Mouse (Mus musculus): Measurements from ENCODE around the gene Rnf149. TPM values are rescaled to one million over a fixed set of nuclear protein-coding genes. Genes with fewer than 3 reads are reported as not detected.

Gene Rnf149
- polyA plus RNA-seq, 1 experiment from 2014 or later = 16.0 TPM

- H3K27me3 ChIP-seq = no peaks in the 10 kb centered on the region
- H3K9me3 ChIP-seq (replicated peaks) = no peaks in the 10 kb centered on the region
- H3K9ac ChIP-seq = peak overlapping the region; percentile 81
- under 1% methylated on average over 86 of the region's 88 CpGs for WGBS (ENCODE audit: insufficient replicate concordance)
- H3K27ac ChIP-seq (replicated peaks) = peak overlapping the region; percentile 87
- peak overlapping the region; percentile 86 for H3K4me3 ChIP-seq (replicated peaks)
- no peaks in the 10 kb centered on the region for H3K36me3 ChIP-seq (replicated peaks)
- peaks cover 57% of the 10 kb centered on the region for H3K4me1 ChIP-seq (replicated peaks)
- peak overlapping the region; percentile 98 for H3K4me2 ChIP-seq
- ATAC-seq (ENCODE audit: insufficient read depth) = peak; percentile 51
Measured at GRCm38 (mm10) chr1:39576431-39577243, 568 bp downstream of the Rnf149 start.

GRCm38 (mm10) chr1:39575778-39576375 is 1.3 kb downstream of the Rnf149 start:
- no peak for ATAC-seq (ENCODE audit: insufficient read depth)
- peak overlapping the region; percentile 86 for H3K4me3 ChIP-seq (replicated peaks)
- no peaks in the 10 kb centered on the region for H3K27me3 ChIP-seq
- no peaks in the 10 kb centered on the region for H3K9me3 ChIP-seq (replicated peaks)
- H3K36me3 ChIP-seq (replicated peaks) = 0 out of 2 replicates have a peak, but pooled peaks cover 2% of the 10 kb centered on the region
- H3K4me1 ChIP-seq (replicated peaks) = peaks cover 63% of the 10 kb centered on the region
- peak overlapping the region; percentile 87 for H3K27ac ChIP-seq (replicated peaks)
- peak overlapping the region; percentile 81 for H3K9ac ChIP-seq
- peak overlapping the region; percentile 98 for H3K4me2 ChIP-seq
- 2% methylated on average over 8 of the region's 8 CpGs for WGBS (ENCODE audit: insufficient replicate concordance)

DNA sequence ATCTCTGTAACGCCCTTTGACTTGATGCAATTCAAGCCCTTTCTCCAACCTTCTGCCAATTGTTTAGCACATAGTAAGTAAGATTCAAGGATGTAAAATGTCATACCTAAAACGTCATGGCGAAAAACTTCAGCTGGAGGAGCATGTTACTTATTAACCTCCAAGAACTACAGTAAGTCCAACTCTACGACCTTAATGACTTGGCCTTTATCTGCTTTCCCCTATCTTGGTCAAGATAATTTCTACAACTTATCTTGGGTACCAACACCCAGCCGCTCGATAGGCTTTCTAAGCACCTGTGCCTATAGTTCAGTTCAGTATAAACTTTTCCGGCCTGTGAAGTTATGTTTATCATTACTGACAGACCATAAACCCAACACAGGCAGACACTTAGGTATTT is 3.3 kb downstream of the Rnf149 start:
- Histone ChIP-seq H3K4me1 (replicated peaks) (peaks cover 56% of the 10 kb centered on the region), H3K27me3 (no peaks in the 10 kb centered on the region), H3K9ac (no peak overlapping the region), H3K27ac (replicated peaks) (no peak overlapping the region), H3K4me2 (no peak overlapping the region), H3K36me3 (replicated peaks) (0 out of 2 replicates have a peak, but pooled peaks cover 7% of the 10 kb centered on the region), H3K9me3 (replicated peaks) (no peaks in the 10 kb centered on the region), H3K4me3 (replicated peaks) (no peak overlapping the region)
- ATAC-seq (ENCODE audit: insufficient read depth) = no peak
- WGBS (ENCODE audit: insufficient replicate concordance) = 48% methylated on average over 7 of the region's 7 CpGs

GRCm38 (mm10) chr1:39571653-39572052 is 5.6 kb downstream of the Rnf149 start:
- Histone ChIP-seq H3K4me2 (no peak overlapping the region), H3K4me1 (replicated peaks) (peaks cover 44% of the 10 kb centered on the region)
- ATAC-seq (ENCODE audit: insufficient read depth) = no peak

GRCm38 (mm10) chr1:39568079-39568478 is 9.1 kb downstream of the Rnf149 start:
- H3K9me3 ChIP-seq (replicated peaks) = no peaks in the 10 kb centered on the region
- H3K4me2 ChIP-seq = no peak overlapping the region
- ATAC-seq (ENCODE audit: insufficient read depth) = no peak
- H3K4me1 ChIP-seq (replicated peaks) = peaks cover 12% of the 10 kb centered on the region; the same call in 1 of the 2 replicates
- H3K27me3 ChIP-seq = no peaks in the 10 kb centered on the region
- H3K36me3 ChIP-seq (replicated peaks) = peaks cover 13% of the 10 kb centered on the region; the same call in 1 of the 2 replicates
- no peak overlapping the region for H3K9ac ChIP-seq
- no peak overlapping the region for H3K27ac ChIP-seq (replicated peaks)
- no peak overlapping the region for H3K4me3 ChIP-seq (replicated peaks)

More at GRCm38 (mm10) chr1:39571653-39572052, 5.6 kb downstream of the Rnf149 start:
- Histone ChIP-seq H3K9me3 (replicated peaks) (no peaks in the 10 kb centered on the region), H3K27ac (replicated peaks) (0 out of 2 replicates have a peak overlapping the region, but pooled peaks have one; percentile 7), H3K27me3 (no peaks in the 10 kb centered on the region), H3K36me3 (replicated peaks) (0 out of 2 replicates have a peak, but pooled peaks cover 7% of the 10 kb centered on the region), H3K4me3 (replicated peaks) (no peak overlapping the region), H3K9ac (no peak overlapping the region)
- 45% methylated on average over 6 of the region's 6 CpGs for WGBS (ENCODE audit: insufficient replicate concordance)

- Histone ChIP-seq H3K36me3 (replicated peaks) (peaks cover 18% of the 10 kb centered on the region; the same call in 1 of the 2 replicates), H3K4me1 (replicated peaks) (no peaks in the 10 kb centered on the region), H3K27ac (replicated peaks) (no peak overlapping the region), H3K27me3 (no peaks in the 10 kb centered on the region), H3K4me2 (no peak overlapping the region), H3K4me3 (replicated peaks) (no peak overlapping the region), H3K9me3 (replicated peaks) (no peaks in the 10 kb centered on the region), H3K9ac (no peak overlapping the region)
- 67% methylated on average over 3 of the region's 3 CpGs for WGBS (ENCODE audit: insufficient replicate concordance)
- ATAC-seq (ENCODE audit: insufficient read depth) = no peak
Measured at GRCm38 (mm10) chr1:39564603-39565002, 12.6 kb downstream of the Rnf149 start.

DNA sequence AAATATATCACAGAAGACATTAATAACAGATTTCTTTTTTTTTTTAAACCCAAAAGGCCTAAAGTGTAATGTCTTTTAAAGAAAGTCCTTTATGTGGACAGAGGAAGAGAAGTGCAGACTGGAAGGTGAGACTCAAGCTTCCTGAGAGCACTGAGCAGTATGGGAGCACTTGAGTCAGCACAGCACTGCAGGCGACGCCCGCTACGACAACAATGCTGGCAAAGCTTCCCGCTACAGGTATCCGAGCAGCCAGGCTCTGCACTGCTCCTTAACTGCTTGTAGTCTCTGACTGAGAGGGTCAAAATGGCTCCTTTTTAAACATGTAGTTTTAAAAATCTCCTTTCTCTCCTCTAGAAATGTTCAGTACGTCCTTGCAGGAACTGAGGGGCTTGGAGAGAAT is 14.0 kb downstream of the Rnf149 start:
- Histone ChIP-seq H3K27ac (replicated peaks) (no peak overlapping the region), H3K4me1 (replicated peaks) (no peaks in the 10 kb centered on the region), H3K9ac (no peak overlapping the region), H3K9me3 (replicated peaks) (no peaks in the 10 kb centered on the region), H3K27me3 (no peaks in the 10 kb centered on the region), H3K36me3 (replicated peaks) (peaks cover 22% of the 10 kb centered on the region; the same call in 1 of the 2 replicates), H3K4me2 (no peak overlapping the region), H3K4me3 (replicated peaks) (no peak overlapping the region)
- WGBS (ENCODE audit: insufficient replicate concordance) = 80% methylated on average over 7 of the region's 7 CpGs
- ATAC-seq (ENCODE audit: insufficient read depth) = no peak

- Histone ChIP-seq H3K27ac (replicated peaks) (no peak overlapping the region), H3K27me3 (no peaks in the 10 kb centered on the region), H3K4me2 (no peak overlapping the region), H3K9me3 (replicated peaks) (no peaks in the 10 kb centered on the region), H3K36me3 (replicated peaks) (peaks cover 31% of the 10 kb centered on the region), H3K4me3 (replicated peaks) (no peak overlapping the region), H3K9ac (no peak overlapping the region), H3K4me1 (replicated peaks) (no peaks in the 10 kb centered on the region)
- 52% methylated on average over 1 of the region's 1 CpGs for WGBS (ENCODE audit: insufficient replicate concordance)
- ATAC-seq (ENCODE audit: insufficient read depth) = no peak
Measured at GRCm38 (mm10) chr1:39561920-39562319, 15.3 kb downstream of the Rnf149 start.

DNA sequence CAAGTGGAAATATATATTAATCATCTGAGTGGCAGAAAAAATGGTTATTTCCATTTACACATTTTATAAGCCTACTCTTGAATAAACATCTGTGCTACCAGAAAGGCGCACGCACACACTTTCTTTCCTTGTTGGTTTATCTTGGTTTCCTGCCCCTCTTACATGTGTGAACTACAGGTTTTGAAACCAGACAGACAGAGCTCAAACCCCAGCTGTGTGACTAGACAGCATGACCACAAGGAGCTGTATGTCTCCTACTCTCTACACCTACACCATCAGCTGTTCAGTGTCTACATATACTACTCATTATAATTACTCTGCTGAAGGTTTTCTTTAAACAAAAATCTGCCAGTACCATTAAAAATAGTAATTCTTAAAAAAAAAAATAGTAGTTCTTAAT is 18.2 kb downstream of the Rnf149 start:
- Histone ChIP-seq H3K36me3 (replicated peaks) (peaks cover 46% of the 10 kb centered on the region), H3K4me2 (no peak overlapping the region), H3K4me3 (replicated peaks) (no peak overlapping the region), H3K27ac (replicated peaks) (no peak overlapping the region), H3K4me1 (replicated peaks) (no peaks in the 10 kb centered on the region), H3K9ac (no peak overlapping the region), H3K9me3 (replicated peaks) (no peaks in the 10 kb centered on the region), H3K27me3 (no peaks in the 10 kb centered on the region)
- 88% methylated on average over 2 of the region's 2 CpGs for WGBS (ENCODE audit: insufficient replicate concordance)
- ATAC-seq (ENCODE audit: insufficient read depth) = no peak

GRCm38 (mm10) chr1:39555556-39556415 is 21.4 kb downstream of the Rnf149 start:
- 61% methylated on average over 9 of the region's 9 CpGs for WGBS (ENCODE audit: insufficient replicate concordance)
- H3K4me1 ChIP-seq (replicated peaks) = no peaks in the 10 kb centered on the region
- ATAC-seq (ENCODE audit: insufficient read depth) = no peak

GRCm38 (mm10) chr1:39549831-39550230 is 27.4 kb downstream of the Rnf149 start:
- Histone ChIP-seq H3K4me2 (no peak overlapping the region), H3K4me3 (replicated peaks) (no peak overlapping the region), H3K9ac (no peak overlapping the region), H3K4me1 (replicated peaks) (no peaks in the 10 kb centered on the region), H3K27me3 (no peaks in the 10 kb centered on the region), H3K9me3 (replicated peaks) (no peaks in the 10 kb centered on the region), H3K36me3 (replicated peaks) (peaks cover 72% of the 10 kb centered on the region), H3K27ac (replicated peaks) (no peak overlapping the region)
- no peak for ATAC-seq (ENCODE audit: insufficient read depth)
- WGBS (ENCODE audit: insufficient replicate concordance) = 80% methylated on average over 2 of the region's 2 CpGs

More at GRCm38 (mm10) chr1:39555556-39556415, 21.4 kb downstream of the Rnf149 start:
- Histone ChIP-seq H3K36me3 (replicated peaks) (peaks cover 61% of the 10 kb centered on the region), H3K27me3 (no peaks in the 10 kb centered on the region), H3K9me3 (replicated peaks) (no peaks in the 10 kb centered on the region), H3K9ac (no peak overlapping the region), H3K27ac (replicated peaks) (no peak overlapping the region), H3K4me2 (no peak overlapping the region), H3K4me3 (replicated peaks) (no peak overlapping the region)

All from liver, embryonic 15.5 days (tissue).